Mouse (Mus musculus) lung, adult 18-20 months (tissue): ENCODE measurements around the gene Pcdh9.

Experiments used
- DNase-seq, 2 experiments: peaks; one replicate each; pipeline ENCODE4 v3.0.0; 2022; ENCODE audit warnings: mixed read lengths in 2 of 2

Pcdh9 gene

DNA sequence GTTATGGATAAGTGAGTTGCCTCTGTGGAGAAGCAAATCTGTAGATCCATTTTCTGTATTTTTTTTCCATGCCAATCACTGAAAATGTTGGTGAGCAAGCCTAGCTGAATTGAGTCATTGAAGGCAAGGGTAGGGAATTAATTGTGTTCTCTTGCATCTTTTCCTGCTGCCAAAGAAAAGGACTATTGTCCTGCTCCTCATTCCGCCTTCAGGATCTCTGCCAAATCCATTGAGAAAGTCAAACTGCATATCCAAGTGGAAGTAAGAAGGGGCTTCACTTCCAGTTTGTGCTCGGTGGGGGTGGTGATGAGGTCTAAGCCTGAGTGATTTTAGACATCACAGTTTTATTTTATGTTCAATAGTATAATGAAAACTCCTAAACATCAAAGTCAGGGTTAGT, 105.4 kb downstream of the Pcdh9 start:
- no peak for DNase-seq

DNA sequence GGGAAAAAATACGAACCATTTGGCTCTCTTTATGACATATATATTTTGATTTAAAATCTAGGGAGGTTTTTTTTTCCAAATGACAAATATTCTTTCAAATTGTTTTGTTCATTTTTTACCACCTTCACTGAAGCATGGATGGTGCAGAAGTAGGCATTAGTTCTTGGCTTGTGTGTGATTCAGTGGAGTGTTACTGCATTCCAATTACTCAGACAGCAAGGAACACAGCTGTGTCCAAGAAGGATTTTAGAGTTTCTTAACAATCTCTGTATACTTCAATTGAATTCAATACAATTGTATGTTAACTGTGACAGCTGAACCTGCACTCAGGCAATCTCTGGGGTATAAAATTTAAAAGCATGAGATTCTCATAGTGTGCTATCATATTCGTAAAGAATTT, 127.6 kb downstream of the Pcdh9 start:
- no peak for DNase-seq

DNA sequence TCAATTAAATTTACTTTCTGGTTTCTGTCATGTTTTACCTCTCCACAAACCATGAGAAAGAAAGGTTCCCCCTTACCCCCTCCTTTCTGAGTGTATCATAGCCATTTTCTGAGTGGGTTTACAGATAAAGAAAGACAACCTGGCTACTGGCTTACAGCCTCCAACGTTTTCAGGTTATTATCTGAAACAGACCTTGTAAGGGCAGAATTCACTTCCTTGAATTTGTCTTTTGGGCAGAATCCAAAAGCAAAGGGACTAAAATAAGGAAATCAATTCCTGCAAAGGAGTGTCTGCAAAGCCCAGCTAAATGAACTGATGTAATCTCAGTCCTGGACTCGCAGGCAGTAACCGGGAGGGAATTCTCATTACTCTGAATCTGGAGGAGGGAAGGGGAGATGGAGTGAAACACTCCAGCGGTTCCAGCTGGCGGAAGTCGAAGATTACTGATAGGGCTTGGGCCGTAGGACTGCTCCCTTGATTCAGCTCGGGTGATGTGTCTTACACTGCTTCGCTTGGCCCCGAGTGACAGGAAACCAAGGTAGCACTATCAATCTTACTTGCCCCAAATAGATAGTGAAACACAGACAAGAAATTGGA, 156.3 kb downstream of the Pcdh9 start:
- DNase-seq: no peak

DNA sequence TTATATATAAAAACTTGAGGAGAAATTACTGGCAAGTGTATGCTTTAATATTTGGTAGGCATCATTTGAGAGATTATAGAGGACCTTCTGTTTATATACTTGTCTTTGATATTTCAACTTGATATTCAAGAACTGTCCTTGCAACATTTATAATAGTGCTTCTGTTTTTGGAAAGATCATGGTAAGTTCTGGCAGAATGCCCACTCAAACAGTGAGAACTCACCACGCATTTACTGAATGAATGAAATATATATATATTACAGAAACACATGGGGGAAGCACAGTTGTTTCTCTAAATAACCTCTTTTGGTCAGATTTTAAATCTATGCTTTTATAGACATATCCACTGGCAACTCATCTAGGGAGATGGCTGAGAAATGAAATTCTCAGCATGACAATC, 164.7 kb downstream of the Pcdh9 start:
- DNase-seq: no peak

DNA sequence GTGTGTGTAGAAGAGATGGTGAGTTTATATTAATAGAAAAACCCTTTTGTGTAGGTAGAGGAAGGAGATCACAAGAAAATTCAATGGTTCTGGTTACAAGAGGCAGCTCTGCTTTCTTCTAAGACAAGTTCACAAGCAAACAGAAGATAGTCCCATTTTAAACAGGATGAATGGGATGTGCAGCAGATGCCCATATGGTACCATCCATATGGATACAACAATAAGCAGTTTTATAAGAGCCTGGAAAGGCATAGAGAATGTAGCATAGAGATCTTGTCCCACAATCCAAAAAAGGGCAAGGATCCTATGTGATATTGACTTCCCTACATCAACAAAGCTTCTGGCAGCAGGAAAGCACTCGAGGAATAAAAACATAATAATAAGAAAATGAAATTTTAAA, 171.3 kb downstream of the Pcdh9 start:
- no peak for DNase-seq

DNA sequence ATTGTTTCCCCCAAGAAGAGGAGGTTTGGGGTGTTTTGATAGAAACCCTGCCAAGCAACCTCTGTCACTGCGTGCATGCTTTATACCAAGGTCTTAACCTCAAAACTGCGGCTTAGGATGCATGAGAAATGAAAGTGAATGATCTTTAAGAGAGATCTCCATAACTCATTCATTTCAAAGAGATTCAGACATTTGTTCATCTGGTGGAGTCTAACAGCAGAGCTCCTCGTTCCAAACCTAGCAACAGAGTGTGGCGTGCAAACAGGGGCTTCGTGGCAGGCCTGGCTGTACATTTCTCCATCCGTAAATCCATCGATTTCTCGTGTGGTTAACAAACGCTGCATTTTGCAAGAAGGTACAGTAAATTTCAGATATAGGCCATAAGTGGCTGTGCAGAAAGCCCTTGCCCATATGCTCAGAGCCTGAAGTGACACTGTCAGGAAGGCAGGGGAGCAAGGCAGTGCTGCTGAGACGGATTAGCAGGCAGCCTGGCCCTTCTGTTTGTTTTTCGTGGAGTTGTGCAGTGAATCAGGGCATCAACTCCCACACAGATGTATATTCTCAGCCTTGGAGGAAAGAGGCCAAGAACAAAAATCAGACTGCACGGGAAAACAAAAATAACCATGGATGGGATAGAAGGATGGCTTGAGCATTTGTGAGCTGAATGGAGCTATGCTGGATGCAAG, 177.1 kb downstream of the Pcdh9 start:
- DNase-seq: no peak

DNA sequence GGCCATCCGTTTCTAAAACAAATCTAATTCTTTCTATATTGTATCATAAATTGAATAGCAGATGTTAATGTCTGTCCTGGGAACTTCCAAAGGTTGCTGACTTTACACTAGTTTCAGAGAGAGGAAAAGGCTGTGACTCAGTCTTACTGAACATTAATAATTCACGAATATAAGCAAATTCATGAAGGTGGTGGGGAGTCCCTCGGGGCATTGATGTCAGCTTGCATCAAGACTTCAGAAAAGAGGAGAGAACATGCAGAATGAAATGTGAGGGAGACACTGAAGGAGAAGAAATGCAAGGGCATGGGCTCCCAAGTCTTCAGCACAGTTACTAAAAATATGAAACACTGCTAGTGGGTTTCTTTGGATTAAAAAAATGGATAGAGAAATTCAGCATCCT, 181.8 kb downstream of the Pcdh9 start:
- DNase-seq: no peak

DNA sequence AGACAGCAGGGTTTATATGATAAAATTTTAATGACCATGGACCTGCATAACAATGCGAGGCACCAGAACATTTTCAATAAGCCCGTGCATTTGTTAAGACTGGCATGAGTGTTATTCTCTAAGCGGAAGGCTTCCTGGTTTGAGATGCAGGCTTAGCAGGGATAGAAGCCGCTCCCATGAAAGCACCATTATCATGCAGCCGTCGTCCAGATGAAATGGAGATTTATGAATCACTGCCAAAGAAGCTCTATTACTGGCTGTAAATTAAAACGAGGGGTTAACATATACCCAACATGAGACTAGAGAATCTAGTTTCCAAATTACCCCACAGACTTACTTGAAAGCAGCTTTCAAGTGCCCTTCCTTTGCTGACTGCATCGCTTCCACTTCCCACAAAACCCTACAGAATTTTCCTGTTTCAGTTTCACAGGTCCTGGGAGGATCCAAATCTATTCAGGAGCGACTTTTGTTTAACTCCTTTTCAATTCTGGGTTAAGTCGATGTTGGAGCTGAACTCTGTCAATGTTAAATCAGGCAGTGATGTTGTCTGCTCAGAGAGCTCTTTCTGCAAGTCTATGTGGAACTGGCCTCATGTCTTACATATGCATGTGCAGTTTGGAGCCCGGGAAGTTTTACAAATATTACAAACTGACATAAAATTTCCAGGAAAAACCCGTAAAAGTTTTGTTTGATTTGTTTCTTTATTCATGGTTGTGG, 188.9 kb downstream of the Pcdh9 start:
- no peak for DNase-seq

DNA sequence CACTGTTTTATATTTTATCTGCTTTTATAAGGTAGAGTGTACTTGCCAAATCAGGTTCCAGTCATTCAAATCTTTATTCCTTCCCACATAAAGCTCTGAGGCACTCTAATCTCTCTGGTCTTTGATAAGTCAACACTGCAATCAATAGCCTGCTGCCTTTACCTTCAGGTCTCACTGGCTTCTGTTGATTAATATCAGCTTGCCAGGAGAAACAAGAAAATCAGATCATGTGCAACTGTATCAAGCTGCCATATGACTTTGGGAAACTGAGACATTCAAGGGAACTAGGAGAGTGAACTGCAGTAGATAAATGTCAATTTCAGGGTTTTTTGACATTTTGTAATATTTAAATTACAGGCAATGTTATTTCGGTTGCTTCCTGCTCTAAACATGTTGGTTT, 189.6 kb downstream of the Pcdh9 start:
- DNase-seq: no peak

DNA sequence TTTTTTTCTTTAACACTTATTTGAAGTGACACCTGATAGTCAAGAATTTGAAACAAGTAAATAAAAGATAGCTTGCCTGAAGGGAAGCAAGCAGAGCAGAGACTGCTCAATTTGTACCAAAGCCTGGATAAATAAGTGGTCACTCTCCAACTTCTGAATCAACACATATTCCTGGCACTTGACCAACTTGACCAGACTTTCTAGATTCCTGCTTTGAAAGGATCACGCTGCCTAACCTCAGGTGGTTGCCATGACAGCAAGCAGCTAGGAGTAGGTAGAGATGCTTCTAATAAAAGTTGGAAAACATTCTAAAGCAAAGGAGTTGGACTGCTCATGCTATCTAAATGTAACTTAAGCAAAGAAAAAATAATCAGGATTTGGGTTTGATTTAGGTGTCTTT, 205.8 kb downstream of the Pcdh9 start:
- peak in 1 of 2 experiments; percentile 9 for DNase-seq

DNA sequence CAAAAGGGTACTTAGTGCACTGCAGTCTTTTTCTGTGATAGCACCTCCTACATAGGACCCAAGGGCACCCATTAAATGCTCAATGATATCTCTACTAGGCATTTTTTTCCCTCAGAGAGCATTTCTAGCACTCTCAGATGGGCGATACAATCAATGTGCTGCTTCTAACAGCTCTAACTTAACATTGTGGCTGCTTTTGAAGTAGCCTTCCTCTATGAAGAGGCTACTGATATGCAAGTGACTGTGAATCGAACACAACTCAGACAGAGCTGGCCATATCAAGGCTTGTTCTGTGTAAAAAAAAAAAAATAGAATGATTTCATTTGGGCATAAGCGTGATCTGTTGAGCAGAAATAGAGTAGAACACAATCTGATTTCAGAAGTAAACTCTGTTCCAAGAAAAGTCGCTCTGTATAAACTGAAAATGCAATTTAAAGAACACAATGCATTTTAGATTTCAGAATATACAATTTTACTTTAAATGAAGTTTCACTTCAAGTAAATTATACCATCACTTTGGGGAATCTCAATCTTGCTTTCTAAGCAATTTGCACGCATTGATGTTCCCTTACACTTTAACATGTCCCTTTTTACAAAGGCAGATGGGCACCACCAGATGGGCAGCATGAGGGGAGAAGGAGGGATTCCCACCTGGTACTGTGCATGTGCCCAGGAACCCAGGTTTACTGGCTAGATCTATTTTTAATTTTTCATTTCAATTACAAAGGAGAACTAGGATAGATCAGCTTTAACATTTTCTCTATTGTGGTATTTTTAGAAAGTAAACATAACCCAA, 215.0 kb downstream of the Pcdh9 start:
- no peak for DNase-seq

DNA sequence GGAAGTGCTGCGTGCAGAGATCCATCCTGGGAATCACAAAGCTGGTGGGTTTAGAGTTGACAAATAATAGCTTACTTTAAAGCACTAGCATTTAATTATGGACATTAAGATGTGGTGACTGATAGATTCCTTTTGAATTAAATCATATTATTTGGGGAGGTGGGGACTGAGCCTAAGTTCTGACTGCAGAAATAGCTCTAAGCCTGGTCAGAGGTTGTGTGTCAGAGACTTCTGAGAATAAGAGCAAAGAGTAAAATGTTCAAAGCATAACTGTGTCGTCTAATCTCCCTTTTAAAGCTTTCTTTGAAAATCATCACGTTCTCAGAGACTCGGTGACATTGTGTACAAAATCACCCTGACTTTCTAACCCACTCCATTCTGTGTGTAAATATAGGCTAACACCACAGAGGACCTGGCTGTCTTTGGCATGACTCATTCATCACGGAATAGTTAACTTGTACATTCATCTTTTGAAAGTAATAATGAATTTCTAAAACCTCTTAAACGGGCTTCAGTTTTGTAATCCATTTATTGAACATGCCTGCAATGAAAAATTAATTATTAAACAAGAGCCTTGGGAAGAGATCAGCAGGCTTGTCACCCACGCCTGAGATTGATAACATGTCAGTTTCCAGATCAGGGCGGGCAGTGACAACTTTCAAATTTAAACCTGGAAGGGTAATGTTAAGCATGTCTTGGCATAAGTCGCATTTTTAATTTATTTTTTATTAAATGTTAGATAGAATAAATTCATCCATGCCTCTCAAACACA, 236.3 kb downstream of the Pcdh9 start:
- no peak for DNase-seq

DNA sequence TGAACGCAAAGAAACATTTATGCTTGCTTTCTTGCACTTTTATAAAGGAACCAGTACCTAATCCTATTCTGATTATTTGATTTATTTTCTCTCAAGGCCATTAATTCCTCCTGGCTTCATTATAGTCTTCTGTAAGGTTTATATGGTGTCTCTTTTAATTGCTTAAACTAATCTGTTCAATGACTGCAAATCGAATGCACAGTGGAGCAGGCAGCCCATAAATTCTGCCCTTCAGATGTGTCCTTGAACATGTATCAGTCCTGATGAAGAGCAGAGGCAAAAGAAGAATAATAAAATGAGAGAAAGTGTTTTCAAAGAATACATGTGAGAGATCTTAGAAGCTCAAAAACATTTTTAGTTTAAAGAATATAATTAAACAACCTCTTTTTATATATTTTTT, 263.2 kb downstream of the Pcdh9 start:
- DNase-seq: no peak

DNA sequence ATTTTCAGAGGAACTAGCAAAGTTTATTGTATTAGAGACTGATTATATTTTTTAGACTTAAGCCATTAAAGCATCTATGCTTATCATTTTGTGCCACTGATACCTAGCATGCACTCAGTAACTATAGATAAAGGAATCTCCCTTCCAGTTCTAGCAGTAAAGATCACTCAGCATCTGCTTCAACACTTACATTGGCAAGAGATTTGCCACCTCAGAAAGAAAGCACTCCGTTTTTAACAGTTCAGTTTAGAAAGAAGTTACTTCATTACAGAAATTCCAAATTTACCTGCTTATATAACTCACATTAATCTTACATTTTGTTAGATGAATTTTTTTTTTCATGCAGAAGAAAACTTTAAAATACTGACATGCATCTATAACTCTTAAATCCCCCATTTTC, 266.3 kb downstream of the Pcdh9 start:
- DNase-seq: no peak

DNA sequence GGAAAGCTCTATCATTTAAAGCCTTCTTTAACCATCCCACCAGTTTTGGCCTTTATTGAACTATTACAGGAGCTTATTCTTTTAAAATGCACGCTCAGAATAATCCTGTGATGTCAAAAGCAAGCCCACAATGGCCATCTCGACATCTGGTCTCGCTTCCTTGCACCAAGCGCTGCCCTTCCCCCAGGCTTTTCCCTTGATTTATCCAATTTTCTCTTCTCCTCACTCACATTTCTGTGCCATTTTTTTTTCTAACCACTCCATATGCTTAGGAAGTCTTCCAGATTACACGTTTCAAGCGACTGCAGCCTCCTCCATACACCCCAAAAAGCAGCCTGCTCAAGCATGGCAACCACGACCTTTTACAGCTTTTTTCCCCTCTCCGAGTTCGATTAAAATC, 269.3 kb downstream of the Pcdh9 start:
- no peak for DNase-seq

DNA sequence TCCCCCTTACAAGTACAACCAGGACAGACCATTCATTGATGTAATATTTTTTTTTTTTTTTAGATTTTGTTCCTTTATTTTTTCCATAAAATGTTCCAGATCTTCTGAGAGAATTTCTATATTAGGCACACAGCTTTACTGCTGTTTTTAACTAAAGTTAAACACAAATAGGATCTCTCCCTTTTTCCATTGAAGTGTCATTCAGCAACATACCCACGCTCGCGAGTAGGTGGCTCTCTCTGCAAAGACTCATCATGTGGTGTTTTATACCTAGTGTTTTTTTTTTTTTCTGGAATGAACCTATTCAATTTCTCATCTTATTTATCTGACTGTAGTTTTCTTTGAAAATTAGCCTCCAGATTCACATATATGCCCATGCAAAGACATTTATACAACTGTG, 282.9 kb downstream of the Pcdh9 start:
- DNase-seq: no peak

DNA sequence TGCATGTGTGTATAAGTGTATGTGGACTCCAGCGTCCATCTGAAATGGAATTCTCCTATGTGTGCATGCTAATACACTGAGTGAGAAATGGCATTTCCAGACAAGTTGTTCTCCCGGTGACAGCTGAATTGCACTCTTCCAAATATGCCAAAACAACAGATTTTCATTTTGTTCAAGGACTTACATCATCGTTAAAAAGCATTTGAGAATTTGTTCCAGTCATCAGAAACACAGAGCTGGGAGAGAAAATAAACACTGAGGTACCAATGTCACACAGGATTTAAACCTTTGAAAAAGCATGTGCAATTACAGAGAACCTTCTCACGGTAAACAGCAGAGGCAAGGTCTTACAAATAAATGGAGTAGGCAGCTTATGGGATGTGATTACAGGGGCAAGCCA, 290.5 kb downstream of the Pcdh9 start:
- DNase-seq: no peak

DNA sequence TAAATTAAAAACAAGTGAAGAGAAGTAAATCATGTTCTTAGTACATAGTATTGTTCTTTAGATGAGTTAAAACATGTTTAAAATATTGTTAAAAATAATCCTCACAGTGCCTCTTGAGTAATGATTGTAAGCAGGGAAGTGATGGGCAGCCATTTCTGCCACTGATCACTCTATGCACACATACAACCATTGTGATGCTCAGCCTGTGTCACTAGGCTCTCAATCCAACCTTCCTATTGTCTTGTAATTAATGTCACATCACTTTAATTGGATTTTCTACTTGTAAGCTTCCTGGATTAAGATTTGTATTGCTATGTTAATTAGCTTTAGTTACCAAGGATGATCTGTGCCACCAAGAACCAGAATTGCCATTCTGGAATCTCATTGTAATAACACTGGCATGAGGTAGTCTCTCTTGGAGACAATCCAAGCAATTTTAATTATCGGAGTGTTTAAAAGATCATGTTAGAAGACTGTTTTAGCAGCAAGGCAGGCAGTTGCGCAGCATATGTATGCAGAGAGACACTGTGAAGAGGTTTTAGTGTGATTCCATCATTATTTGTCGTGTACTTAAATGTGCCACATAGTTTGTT, 305.0 kb downstream of the Pcdh9 start:
- no peak for DNase-seq

DNA sequence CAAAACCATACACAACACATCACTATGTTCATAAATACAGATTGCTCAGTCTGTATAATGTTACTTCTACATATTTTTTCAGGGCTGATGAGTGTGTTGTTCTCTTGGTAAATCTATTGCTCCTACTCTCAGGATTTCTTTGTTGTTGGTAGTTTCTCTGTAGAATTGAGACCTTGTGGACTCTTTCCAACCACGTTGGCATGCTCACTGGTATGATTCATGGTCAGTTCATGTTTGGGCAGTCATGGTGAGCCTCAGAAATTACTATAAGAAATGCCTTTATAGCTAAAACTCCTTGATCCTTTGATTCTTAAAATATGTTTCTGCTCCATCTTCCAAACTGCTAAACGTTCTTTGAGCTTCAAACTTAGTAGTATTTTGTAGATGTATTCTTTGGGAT, 326.1 kb downstream of the Pcdh9 start:
- DNase-seq: no peak

DNA sequence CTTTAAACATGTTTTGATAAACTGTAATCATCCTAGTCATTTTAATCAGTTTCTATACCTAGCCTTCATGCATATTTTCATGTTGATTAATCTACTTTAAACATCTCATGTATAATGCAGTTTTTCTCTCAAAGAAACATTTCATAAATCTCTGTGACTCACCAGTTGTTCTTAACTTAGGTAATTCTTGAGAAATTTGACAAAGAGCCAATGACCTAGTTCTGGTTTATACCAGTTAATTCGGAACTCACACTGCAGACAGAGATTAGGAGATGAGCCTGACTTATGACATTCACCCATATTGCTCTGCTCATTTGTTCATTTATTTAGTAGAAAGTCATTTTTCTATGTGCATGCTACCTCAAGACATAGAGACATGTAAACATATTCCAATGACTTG, 328.9 kb downstream of the Pcdh9 start:
- DNase-seq: no peak

DNA sequence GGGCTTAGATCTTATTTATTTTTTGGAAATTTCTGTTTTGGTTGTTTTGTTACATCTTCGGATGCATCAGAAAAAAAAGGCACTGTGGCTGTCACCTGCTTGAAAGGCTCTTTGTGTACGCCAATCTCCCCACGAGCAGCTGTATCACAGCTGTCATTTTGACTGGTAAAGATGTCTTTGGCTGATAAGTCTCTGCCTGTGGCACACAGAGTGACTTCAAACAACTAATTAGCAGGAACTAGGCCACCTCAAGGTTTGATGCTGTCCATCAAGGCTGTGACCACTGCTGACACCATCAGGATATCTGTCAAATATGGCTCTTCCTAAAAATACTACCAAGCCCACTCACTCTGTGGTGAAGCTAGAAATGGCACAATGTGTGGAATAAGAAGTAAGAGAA, 336.7 kb downstream of the Pcdh9 start:
- DNase-seq: no peak

DNA sequence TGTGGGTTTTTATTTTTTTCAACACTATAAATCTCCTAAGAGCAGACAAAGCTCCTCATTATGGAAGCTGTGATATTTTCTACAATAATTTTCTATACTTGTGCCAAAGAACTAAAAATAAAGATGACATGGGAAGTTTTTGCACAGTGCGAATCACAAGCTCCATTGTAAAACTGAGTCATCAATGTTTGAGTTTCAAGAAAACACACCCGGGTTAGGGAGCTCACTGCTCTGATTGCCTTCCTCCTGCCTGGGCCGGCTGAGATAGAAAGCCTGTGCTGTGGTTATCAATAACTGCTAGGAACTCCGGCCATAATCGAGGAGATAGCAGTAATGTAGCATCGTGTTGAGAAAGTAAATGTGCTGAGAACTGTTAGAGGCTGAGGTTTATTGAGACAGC, 344.9 kb downstream of the Pcdh9 start:
- no peak for DNase-seq
